Mouse (Mus musculus): ENCODE measurements around the gene Me3. TPM values are rescaled to one million over a fixed set of nuclear protein-coding genes. Genes with fewer than 3 reads are reported as not detected.
"Not testable (repeated sequence)": the region's sequence is repeated elsewhere in the genome, so short reads cannot be mapped to it uniquely, and the experiment has no call there.

The Me3 gene
- polyA plus RNA-seq, 1 experiment: not detected

DNA sequence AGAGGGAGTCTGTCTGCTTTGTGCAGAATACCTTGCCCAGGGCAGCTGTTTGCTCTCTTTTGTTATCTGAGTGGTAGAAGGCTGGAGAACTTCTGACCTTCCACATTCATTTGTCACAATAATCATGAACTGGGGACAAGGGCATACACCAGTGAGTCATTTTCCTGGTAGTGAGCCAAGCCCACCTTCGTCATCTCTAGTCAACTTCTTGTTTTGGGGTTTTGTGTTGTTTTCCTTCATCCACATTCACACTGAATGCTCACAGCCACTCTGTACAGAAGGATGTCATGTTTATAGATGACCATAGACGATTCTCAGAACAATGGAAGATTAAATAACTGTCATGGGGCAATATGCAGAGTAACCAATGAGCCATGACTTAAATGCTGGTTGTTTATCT is 78.6 kb downstream of the Me3 start:
- H3K27ac ChIP-seq (ENCODE audit: insufficient read depth, low read depth, low read length): no peak overlapping the region
- H3K4me3 ChIP-seq (ENCODE audit: insufficient read depth, low read depth, low read length): no peak overlapping the region
- H3K4me1 ChIP-seq (ENCODE audit: control insufficient read depth, insufficient read depth, low read length): no peaks in the 10 kb centered on the region
- 75% methylated on average over 2 of the region's 2 CpGs for WGBS
- no peak for TF ChIP-seq CTCF (IDR thresholded peaks at IDR 0.05; ENCODE audit: insufficient read depth, low read depth, low read length)
- TF ChIP-seq POLR2A (IDR thresholded peaks at IDR 0.05; ENCODE audit: insufficient read depth, low read depth, low read length): no peak

DNA sequence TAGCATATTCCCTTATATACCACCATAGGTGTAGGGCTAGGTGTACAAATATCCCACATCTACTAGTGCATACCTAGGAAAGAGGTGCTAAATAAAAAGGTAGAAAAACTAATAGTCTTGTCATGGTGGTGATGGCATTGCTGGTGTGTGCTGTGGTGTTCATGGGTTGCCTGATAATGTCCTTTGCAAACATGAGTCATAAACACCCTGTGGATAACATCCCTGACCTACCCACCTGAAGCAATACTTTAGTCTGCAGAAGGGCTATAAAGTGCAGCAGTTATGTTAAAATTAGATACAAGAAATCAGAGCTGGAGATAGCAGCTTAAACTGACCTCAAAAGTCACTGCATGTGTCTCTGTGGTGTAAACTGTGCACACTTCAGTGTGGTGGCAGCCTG is 80.9 kb downstream of the Me3 start:
- Histone ChIP-seq H3K4me3 (ENCODE audit: insufficient read depth, low read depth, low read length) (no peak overlapping the region), H3K4me1 (ENCODE audit: control insufficient read depth, insufficient read depth, low read length) (no peaks in the 10 kb centered on the region), H3K27ac (ENCODE audit: insufficient read depth, low read depth, low read length) (no peak overlapping the region)
- TF ChIP-seq POLR2A (IDR thresholded peaks at IDR 0.05; ENCODE audit: insufficient read depth, low read depth, low read length) (no peak), CTCF (IDR thresholded peaks at IDR 0.05; ENCODE audit: insufficient read depth, low read depth, low read length) (no peak)

DNA sequence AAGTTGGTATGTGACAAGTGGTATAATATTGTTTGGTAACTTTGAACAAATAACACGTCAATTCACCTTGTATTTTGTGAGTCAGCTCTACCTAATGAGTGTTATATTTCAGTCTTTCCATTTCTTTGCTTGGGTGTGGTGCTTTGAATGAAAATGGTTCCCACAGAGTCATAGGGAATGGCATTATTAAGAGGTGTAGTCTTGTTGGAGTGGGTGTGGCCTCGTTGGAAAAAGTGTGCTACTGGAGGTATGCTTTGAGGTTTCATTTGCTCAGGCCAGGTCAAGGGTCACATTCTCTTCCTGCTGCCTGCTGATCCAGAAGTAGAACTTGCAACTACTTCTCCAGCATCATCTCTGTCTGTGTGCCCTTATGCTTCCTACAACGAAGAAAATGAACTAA is 84.0 kb downstream of the Me3 start:
- 90% methylated on average over 3 of the region's 3 CpGs for WGBS
- Histone ChIP-seq H3K4me3 (ENCODE audit: insufficient read depth, low read depth, low read length) (no peak overlapping the region), H3K27ac (ENCODE audit: insufficient read depth, low read depth, low read length) (no peak overlapping the region), H3K4me1 (ENCODE audit: control insufficient read depth, insufficient read depth, low read length) (no peaks in the 10 kb centered on the region)
- TF ChIP-seq POLR2A (IDR thresholded peaks at IDR 0.05; ENCODE audit: insufficient read depth, low read depth, low read length): no peak
- TF ChIP-seq CTCF (IDR thresholded peaks at IDR 0.05; ENCODE audit: insufficient read depth, low read depth, low read length): no peak

DNA sequence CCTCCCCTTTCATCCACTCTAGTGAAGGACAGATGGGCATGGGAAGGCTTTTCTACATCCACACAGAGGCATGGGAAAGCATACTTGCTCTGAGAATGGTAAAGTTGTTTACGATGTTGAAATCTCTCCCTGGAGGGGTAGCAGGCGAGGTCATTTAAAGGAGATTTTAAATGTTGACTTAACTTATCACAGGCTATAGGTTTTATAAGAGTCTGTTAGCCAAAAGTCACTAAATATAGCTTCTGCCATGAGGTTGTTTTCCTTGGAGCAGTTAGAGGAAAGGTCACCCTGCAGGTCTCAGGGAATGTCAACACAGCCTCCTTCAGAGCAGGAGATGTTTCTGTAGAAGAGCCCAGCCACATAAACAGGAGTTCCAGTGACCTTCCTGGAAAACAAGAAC is 85.3 kb downstream of the Me3 start:
- Histone ChIP-seq H3K4me1 (ENCODE audit: control insufficient read depth, insufficient read depth, low read length) (no peaks in the 10 kb centered on the region), H3K4me3 (ENCODE audit: insufficient read depth, low read depth, low read length) (no peak overlapping the region), H3K27ac (ENCODE audit: insufficient read depth, low read depth, low read length) (no peak overlapping the region)
- TF ChIP-seq CTCF (IDR thresholded peaks at IDR 0.05; ENCODE audit: insufficient read depth, low read depth, low read length) (no peak), POLR2A (IDR thresholded peaks at IDR 0.05; ENCODE audit: insufficient read depth, low read depth, low read length) (no peak)
- WGBS: 87% methylated on average over 2 of the region's 2 CpGs

DNA sequence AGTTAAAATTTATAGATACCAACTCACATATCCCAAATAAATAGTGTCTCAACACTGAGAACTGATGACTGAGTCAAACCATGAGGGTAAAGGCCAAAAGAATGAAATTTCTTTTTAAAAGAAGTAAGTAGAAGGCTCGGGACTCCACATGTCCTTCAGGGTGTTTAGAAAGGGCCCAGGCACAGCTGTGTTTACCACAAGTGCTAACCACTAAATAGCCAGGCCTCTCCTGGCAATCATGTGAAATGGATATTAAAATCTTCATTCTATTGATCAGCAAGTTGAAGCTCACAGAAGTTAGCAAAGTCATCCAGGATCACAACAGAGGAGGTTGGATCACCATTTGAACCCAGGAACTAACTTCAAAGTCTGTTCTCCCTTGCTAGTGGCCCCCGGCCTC is 86.1 kb downstream of the Me3 start:
- no peaks in the 10 kb centered on the region for H3K4me1 ChIP-seq (ENCODE audit: control insufficient read depth, insufficient read depth, low read length)
- 89% methylated on average over 2 of the region's 2 CpGs for WGBS
- H3K27ac ChIP-seq (ENCODE audit: insufficient read depth, low read depth, low read length): no peak overlapping the region
- no peak overlapping the region for H3K4me3 ChIP-seq (ENCODE audit: insufficient read depth, low read depth, low read length)
- TF ChIP-seq CTCF (IDR thresholded peaks at IDR 0.05; ENCODE audit: insufficient read depth, low read depth, low read length) (no peak), POLR2A (IDR thresholded peaks at IDR 0.05; ENCODE audit: insufficient read depth, low read depth, low read length) (no peak)

DNA sequence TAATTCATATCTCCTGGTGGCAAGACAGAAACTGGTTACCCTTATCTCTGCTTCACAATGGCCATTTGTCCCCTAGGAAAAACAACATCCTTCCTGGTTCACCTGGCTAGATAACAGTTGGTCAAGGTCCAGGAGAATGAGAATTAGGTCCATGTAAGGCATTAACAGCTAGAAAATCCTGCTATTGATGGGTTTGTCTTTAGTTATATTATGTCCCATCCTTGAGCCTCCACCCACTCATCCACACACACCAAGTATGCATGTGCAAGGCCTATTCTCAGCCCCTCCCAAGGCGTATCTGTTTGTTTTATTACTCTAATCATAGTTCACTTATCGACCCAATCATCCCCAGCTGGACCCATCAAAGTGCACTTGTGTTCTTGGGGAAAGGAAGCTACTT is 88.1 kb downstream of the Me3 start:
- H3K27ac ChIP-seq (ENCODE audit: insufficient read depth, low read depth, low read length): no peak overlapping the region
- 82% methylated on average over 2 of the region's 2 CpGs for WGBS
- no peaks in the 10 kb centered on the region for H3K4me1 ChIP-seq (ENCODE audit: control insufficient read depth, insufficient read depth, low read length)
- H3K4me3 ChIP-seq (ENCODE audit: insufficient read depth, low read depth, low read length): no peak overlapping the region
- TF ChIP-seq POLR2A (IDR thresholded peaks at IDR 0.05; ENCODE audit: insufficient read depth, low read depth, low read length) (no peak), CTCF (IDR thresholded peaks at IDR 0.05; ENCODE audit: insufficient read depth, low read depth, low read length) (no peak)

DNA sequence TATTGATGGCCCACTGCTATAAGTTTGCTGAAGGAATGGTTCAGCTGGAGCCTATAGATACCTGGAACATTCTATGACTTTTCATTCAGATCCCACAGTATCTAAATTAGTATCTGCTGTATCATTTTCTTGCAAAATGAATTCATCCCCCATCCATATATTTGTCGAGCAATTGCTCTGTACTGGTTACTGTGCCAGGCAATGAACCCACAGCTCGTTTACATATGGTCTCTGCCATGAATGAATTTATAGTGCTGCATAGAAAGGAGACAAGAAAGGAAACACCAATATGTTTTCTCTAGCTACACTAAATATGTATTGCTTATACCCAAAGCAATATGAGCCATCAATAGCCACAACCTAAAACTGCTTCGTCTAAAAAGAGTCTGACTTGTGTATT is 94.5 kb downstream of the Me3 start:
- 86% methylated on average over 3 of the region's 3 CpGs for WGBS
- H3K4me3 ChIP-seq (ENCODE audit: insufficient read depth, low read depth, low read length): no peak overlapping the region
- no peaks in the 10 kb centered on the region for H3K4me1 ChIP-seq (ENCODE audit: control insufficient read depth, insufficient read depth, low read length)
- TF ChIP-seq CTCF (IDR thresholded peaks at IDR 0.05; ENCODE audit: insufficient read depth, low read depth, low read length): no peak
- no peak for TF ChIP-seq POLR2A (IDR thresholded peaks at IDR 0.05; ENCODE audit: insufficient read depth, low read depth, low read length)
- no peak overlapping the region for H3K27ac ChIP-seq (ENCODE audit: insufficient read depth, low read depth, low read length)

DNA sequence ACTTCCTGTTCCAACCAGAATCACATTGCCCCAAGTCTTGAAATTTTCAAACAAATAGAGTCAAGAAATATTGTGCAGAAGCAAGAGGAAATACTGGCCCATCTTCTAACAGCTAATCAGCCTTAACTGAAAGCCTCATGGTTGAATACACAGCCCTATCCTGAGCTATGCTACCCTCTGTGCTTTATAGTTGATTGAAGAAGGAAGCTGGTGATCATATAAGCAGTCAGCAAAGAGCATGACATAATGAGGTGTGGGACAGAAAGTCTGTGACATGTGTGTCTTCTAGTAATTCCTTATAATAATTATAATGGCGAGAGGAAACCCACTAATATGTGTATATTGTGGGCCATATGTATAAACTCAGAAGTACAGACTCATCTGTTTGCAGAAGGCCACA is 95.4 kb downstream of the Me3 start:
- H3K27ac ChIP-seq (ENCODE audit: insufficient read depth, low read depth, low read length): no peak overlapping the region
- TF ChIP-seq CTCF (IDR thresholded peaks at IDR 0.05; ENCODE audit: insufficient read depth, low read depth, low read length) (no peak), POLR2A (IDR thresholded peaks at IDR 0.05; ENCODE audit: insufficient read depth, low read depth, low read length) (no peak)
- 93% methylated on average over 1 of the region's 1 CpGs for WGBS
- H3K4me3 ChIP-seq (ENCODE audit: insufficient read depth, low read depth, low read length): no peak overlapping the region
- no peaks in the 10 kb centered on the region for H3K4me1 ChIP-seq (ENCODE audit: control insufficient read depth, insufficient read depth, low read length)

DNA sequence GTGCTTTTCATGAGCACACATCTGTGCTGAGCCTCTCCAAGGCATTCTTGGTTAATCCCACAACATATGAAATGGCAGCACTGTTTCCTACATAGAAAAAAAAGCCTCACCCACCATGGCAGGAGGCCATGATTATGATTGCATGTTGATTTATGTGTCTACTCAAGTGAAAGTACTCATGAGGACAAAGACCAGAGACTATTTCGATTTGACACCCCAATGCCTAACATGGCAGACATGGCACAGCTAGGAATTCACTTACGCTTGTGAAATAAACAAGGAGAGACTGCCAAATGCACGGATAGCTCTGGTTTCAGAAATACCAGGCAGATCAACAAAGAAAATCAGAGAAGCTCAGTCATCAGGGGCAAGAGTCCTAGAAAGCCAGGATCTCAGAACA is 96.2 kb downstream of the Me3 start:
- H3K4me3 ChIP-seq (ENCODE audit: insufficient read depth, low read depth, low read length): no peak overlapping the region
- H3K4me1 ChIP-seq (ENCODE audit: control insufficient read depth, insufficient read depth, low read length): no peaks in the 10 kb centered on the region
- H3K27ac ChIP-seq (ENCODE audit: insufficient read depth, low read depth, low read length): no peak overlapping the region
- 74% methylated on average over 3 of the region's 3 CpGs for WGBS
- no peak for TF ChIP-seq POLR2A (IDR thresholded peaks at IDR 0.05; ENCODE audit: insufficient read depth, low read depth, low read length)
- no peak for TF ChIP-seq CTCF (IDR thresholded peaks at IDR 0.05; ENCODE audit: insufficient read depth, low read depth, low read length)

DNA sequence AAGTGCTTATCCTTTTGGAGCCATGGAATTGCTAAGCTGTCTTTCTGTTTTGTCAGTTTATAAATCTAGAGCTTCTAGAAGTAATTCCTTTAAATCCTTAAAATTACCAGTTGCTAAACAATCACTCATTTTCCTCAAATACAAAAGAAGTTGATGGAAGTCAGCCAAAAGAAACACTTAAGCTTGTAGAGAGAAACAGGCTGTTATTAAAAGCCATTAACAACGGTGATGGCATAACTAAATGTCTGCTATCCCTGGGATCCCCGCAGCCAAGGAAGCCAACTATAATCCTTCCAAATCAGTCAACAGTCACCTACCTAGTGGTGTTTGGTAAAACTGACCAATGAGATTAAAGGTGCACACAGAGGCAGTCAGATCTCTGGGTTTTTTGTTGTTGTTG is 98.3 kb downstream of the Me3 start:
- Histone ChIP-seq H3K27ac (ENCODE audit: insufficient read depth, low read depth, low read length) (no peak overlapping the region), H3K4me1 (ENCODE audit: control insufficient read depth, insufficient read depth, low read length) (no peaks in the 10 kb centered on the region), H3K4me3 (ENCODE audit: insufficient read depth, low read depth, low read length) (no peak overlapping the region)
- 25% methylated on average over 2 of the region's 2 CpGs for WGBS
- TF ChIP-seq CTCF (IDR thresholded peaks at IDR 0.05; ENCODE audit: insufficient read depth, low read depth, low read length): no peak
- no peak for TF ChIP-seq POLR2A (IDR thresholded peaks at IDR 0.05; ENCODE audit: insufficient read depth, low read depth, low read length)

DNA sequence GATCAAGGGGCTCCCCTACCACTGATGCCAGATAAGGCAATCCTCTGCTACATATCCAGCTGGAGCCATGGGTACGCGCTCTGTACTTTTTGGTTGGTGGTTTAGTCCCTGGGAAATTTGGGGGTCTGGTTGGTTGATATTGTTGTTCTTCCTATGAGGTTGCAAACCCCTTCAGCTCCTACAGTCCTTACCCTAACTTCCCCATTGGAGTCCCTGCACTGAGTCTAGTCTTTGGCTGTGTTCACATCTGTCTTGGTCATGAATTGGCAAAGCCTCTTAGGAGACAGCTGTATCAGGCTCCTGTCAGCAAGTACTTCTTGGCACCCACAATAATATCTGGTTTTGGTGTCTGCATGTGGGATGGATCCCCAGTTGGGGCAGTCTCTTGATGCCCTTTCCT is 98.9 kb downstream of the Me3 start:
- not testable (repeated sequence) for H3K27ac ChIP-seq (ENCODE audit: insufficient read depth, low read depth, low read length); H3K4me1 ChIP-seq (ENCODE audit: control insufficient read depth, insufficient read depth, low read length)
- 98% methylated on average over 2 of the region's 2 CpGs for WGBS

More for the DNA sequence above, 98.9 kb downstream of the Me3 start:
- H3K4me3 ChIP-seq (ENCODE audit: insufficient read depth, low read depth, low read length): not testable (repeated sequence)
